Mouse (Mus musculus) ovary, postnatal 36 days (tissue): ENCODE measurements around the gene Ccdc125.

Experiments used
- DNase-seq: peaks from one replicate; pipeline ENCODE4 v3.0.0; 2022; ENCODE audit warnings: low spot score, mixed read lengths

Gene Ccdc125

GRCm38 (mm10) chr13:100669291-100670022, at the start of gene Ccdc125:
TSS of gene Ccdc125 (plus strand) at chr13:100669717.
- peak; percentile 39 for DNase-seq

DNA sequence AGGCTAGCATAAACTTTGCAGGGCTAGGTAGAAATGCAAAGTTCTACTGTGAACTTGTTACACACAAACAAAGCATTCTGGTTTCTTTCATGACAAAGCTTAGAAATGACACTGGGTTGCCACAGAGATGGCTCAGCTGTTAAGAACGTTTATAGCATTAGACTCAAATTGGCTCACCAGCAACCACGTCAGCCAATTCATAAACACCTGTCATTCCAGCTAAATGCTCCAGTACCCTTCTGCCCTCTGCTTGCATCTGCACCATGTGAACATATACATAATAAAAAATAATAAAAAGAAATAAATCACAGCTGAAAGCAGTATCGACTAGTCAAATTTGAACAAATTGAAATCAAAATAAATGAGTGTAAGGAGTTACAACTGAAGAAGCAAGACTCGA, 47.3 kb upstream of the Ccdc125 start:
- no peak for DNase-seq

DNA sequence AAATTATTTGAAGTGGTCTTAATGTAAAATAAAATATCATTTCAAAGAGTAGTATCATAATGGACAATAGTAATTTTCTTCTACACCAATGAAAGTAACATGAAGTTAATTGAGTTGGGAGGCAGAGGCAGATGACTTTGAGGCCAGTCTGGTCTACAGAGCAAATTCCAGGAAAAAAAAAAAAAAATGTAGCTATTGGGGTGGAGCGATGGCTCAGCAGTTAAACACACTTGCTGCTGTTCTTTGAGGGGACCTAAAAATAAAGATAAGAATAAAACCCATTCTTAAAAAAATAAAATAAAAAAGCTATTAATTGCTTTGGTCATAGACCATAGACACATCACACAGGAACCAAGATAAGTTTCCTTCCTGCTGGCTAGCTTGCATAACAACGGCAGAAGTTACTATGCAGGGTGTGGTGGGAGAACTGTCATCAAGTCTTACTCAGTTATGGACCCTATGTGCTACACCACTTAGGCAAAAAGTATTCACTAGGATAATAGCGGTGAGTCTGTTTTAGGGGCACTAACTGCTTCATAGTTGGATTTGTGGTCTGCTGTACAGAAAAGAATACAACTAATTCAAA, 35.3 kb upstream of the Ccdc125 start:
- DNase-seq: no peak

GRCm38 (mm10) chr13:100642471-100643209, 26.9 kb upstream of the Ccdc125 start:
- DNase-seq: no peak

- no peak for DNase-seq
Measured at GRCm38 (mm10) chr13:100648223-100648622, 21.3 kb upstream of the Ccdc125 start.

- DNase-seq: peak; percentile 95
Measured at GRCm38 (mm10) chr13:100650550-100651438, 18.7 kb upstream of the Ccdc125 start, which contains the start of the genes Ak6 and Rad17. TSS of gene Ak6 (plus strand) at chr13:100650979. TSS of gene Rad17 (minus strand) at chr13:100651051.

DNA sequence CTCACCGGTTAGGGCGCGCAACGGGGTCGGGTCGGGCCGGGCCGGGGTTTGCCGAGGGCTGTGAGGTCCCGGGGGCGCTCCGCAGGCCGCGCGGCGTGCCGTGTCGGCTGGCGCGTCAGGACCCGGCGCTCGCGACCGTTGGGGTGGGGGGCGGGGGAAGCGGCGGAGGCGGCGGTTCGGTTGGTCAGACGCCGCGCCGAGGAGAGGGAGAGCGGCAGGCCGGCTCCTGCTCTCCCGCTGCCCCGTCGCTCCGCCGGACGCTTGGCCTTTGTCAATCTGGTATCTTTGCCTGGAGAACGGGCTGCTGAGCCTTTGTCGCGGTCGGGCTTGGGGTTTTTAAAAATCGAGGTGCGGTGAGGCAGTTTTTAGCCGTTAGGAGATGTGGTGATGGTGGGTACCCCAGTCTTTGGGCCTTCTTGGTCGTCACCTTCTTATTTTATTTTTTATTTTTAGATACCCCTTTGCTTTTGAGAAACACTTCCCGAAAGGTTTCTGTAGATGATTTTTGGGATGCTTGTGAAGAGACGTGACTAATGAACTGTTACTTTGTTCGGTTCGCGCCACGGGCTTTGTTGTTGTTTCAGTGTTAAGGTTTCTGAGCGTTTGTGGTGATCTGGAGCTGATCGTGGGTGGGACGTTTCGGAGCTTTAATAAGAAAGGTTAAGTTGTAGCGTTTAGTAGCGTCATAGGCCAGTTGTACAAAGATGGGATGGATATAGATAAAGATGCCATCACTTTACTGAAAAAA, 17.9 kb upstream of the Ccdc125 start, which contains the start of gene Taf9:
Taf9 (plus strand) TSS at position 141 of the 748 bp plus-strand sequence.
- DNase-seq: no peak

- no peak for DNase-seq
Measured at GRCm38 (mm10) chr13:100658091-100658490, 11.4 kb upstream of the Ccdc125 start.

GRCm38 (mm10) chr13:100659864-100660456, 9.6 kb upstream of the Ccdc125 start:
- DNase-seq: peak; percentile 19

- no peak for DNase-seq
Measured at GRCm38 (mm10) chr13:100670181-100670741, 744 bp downstream of the Ccdc125 start.

DNA sequence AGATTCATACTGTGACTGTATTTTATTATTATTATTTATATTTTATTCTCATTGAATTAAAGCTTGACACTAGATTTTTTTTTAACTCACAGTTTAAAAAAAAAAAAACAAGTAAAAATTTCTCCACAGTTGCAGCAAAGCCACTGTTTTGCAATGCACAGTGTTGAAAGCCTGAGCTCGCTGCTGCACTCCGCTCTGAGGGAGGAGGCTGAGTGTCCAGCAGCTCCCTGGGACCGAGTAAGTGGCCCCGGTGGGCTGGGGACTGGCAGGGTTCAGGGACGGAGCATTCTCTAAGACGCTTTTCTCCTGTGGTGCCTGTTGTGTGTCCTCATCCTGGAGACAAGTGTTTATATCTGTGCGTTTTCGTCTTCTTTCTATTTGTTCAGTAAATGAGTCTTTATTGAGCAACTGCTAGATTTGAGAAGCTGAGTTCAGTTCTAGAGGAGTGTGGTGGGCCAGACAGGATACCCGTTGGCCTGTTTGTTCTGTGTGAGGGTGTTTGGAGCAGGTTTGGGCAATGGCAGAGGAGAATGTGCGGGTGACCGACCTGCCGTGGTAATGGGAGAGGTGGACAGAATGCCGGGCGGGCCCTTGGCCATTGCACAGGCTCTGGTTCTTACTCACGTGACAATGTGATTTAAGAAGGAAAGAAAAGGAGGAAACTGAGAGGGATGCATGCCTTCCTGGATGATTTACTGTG, 6.6 kb downstream of the Ccdc125 start:
- no peak for DNase-seq

DNA sequence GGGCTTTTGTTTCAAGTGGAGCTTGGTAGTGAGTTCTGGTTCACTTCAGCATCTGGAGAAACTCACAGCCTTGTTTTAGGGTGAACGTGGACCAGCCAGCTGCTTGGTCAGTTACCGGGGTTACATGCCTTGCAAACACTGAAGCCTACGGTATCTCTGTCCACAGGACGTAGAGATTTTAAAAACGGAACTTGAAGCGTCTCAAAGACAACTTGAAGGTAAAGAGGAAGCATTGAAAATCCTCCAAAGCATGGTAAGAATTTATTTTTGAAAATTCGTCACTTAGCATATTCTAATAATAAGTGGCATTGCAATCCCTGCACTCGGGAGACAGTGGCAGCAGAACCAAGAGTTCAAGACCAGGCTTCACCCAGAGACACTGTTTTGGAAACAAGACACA, 12.1 kb downstream of the Ccdc125 start:
- DNase-seq: no peak

GRCm38 (mm10) chr13:100682837-100683236, 13.3 kb downstream of the Ccdc125 start:
- no peak for DNase-seq

DNA sequence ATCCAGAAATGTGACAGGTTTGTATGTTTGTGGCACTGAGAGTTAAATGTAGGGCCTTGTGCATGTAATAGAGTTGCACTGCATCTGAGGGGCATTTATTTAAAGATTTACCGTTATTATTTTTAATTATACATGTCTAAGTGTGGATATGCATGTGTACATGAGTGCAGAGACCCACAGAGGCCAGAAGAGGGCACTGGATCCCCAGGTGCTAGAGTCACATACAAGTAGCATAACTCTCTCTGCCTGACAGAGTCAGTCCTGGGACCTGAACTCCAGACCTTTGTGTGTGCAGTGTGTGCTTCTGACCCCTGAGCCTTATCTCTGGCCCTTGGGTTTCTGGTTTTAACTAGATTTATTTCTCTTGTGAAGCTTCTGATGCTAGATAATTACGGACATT, 14.8 kb downstream of the Ccdc125 start:
- DNase-seq: no peak

DNA sequence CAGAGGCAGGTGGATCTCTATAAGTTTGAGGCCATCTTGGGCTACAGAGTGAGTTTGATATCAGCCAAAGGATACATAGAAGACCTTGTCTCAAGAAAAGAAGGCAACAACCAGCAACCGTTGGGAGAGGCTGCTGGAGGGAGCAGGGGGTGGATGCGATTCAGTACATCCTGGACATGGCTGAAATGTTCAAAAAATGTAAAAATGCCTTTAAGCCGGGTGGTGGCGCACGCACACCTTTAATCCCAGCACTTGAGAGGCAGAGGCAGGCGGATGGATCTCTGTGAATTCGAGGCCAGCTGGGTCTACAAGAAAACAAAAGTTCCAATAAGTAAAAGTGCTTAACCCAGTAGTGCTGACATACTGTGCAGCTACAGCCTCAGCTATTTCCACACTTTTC, 18.0 kb downstream of the Ccdc125 start:
- DNase-seq: no peak

DNA sequence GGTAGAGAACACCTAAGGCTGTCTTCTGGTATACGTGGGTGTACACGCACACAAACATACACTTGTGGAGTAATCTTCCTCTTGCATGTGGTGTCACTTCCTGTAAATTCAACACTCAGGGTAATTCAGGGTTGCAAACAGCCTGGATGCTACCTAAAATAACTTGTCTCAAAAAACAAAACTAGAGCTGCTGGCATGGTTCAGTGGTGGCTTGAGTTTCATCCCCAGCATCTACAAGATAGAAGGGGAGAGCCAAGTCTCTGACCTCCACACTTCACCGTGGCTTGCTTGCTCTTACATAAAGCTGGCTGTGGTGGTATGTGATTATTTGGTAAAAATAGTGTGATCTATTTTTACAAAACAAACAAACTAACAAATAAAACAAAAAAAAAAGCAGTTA, 28.0 kb downstream of the Ccdc125 start:
- no peak for DNase-seq

GRCm38 (mm10) chr13:100698866-100699265, 29.3 kb downstream of the Ccdc125 start:
- DNase-seq: no peak

GRCm38 (mm10) chr13:100703468-100703867, 34.0 kb downstream of the Ccdc125 start:
- DNase-seq: no peak

DNA sequence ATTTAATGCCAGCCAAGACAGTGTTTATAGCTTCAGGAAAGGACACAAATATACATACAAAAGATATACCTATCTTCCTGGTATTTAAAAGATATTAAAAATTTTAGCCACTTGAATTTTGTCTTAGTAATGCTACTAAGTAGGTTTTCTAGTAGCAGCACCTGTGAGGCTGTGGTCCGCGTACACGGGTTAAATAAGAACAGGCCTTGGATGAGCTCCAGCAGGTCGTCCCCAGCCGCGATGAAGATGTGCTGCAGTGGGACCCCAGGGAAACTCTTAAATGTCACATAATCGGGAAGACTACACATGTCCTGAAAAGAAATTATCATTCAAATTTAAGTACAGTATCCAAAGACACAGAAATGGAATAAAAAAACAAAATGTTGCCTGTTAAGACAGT, 36.7 kb downstream of the Ccdc125 start:
- no peak for DNase-seq

DNA sequence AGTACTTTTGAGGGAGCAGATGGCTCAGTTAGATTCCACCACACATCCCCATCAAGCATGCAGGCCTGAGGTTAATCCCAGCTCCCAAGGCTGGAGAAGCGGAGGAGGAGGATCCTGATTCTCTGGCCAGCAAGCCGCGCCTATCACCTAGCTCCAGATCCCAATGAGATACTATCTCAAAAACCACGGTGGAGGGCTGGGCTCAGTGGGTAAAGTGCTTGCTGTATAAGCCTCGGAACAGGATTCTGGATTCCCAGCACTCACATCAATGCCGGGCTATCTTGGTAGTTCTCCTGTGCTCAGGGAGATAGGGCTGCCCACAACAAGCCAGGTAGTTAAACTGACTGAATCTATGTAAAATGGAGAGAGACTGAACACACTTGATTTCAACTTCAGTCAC, 46.0 kb downstream of the Ccdc125 start:
- no peak for DNase-seq
